Mouse (Mus musculus): Measurements from ENCODE around the gene Jazf1.

Gene Jazf1

GRCm38 (mm10) chr6:52843027-52843426 lies 225.4 kb downstream of the Jazf1 start:
- no peak for DNase-seq

GRCm38 (mm10) chr6:52842598-52842997 lies 225.8 kb downstream of the Jazf1 start:
- no peak for DNase-seq

- no peak for DNase-seq
These were observed 226.8 kb downstream of the Jazf1 start for GRCm38 (mm10) chr6:52841611-52842010.

GRCm38 (mm10) chr6:52840589-52841044 lies 227.8 kb downstream of the Jazf1 start:
- DNase-seq: no peak

- DNase-seq: peak; percentile 76
These were observed 229.7 kb downstream of the Jazf1 start for GRCm38 (mm10) chr6:52838691-52839090.

- no peak for DNase-seq
These were observed 230.6 kb downstream of the Jazf1 start for GRCm38 (mm10) chr6:52837792-52838191.

- peak; percentile 36 for DNase-seq
These were observed 232.1 kb downstream of the Jazf1 start for GRCm38 (mm10) chr6:52836201-52836950.

- no peak for DNase-seq
These were observed 240.6 kb downstream of the Jazf1 start for GRCm38 (mm10) chr6:52827752-52828277.

- DNase-seq: peak; percentile 76
These were observed 242.9 kb downstream of the Jazf1 start for GRCm38 (mm10) chr6:52825535-52825934.

- DNase-seq: no peak
These were observed 243.4 kb downstream of the Jazf1 start for GRCm38 (mm10) chr6:52824977-52825482.

- no peak for DNase-seq
These were observed 245.4 kb downstream of the Jazf1 start for GRCm38 (mm10) chr6:52823064-52823463.

GRCm38 (mm10) chr6:52822625-52823024 lies 245.8 kb downstream of the Jazf1 start:
- DNase-seq: no peak

GRCm38 (mm10) chr6:52819353-52819752 lies 249.1 kb downstream of the Jazf1 start:
- no peak for DNase-seq

- no peak for DNase-seq
These were observed 250.4 kb downstream of the Jazf1 start for GRCm38 (mm10) chr6:52818041-52818440.

GRCm38 (mm10) chr6:52817203-52817874 lies 251.1 kb downstream of the Jazf1 start:
- no peak for DNase-seq

- no peak for DNase-seq
These were observed 263.1 kb downstream of the Jazf1 start for GRCm38 (mm10) chr6:52805237-52805856.

- DNase-seq: no peak
These were observed 266.2 kb downstream of the Jazf1 start for GRCm38 (mm10) chr6:52802181-52802580.

GRCm38 (mm10) chr6:52797252-52797800 lies 271.1 kb downstream of the Jazf1 start:
- DNase-seq: no peak

GRCm38 (mm10) chr6:52796691-52797090 lies 271.7 kb downstream of the Jazf1 start:
- DNase-seq: no peak

GRCm38 (mm10) chr6:52796035-52796598 lies 272.3 kb downstream of the Jazf1 start:
- DNase-seq: no peak

GRCm38 (mm10) chr6:52795029-52795841 lies 273.2 kb downstream of the Jazf1 start:
- no peak for DNase-seq

GRCm38 (mm10) chr6:52792455-52792854 lies 276.0 kb downstream of the Jazf1 start:
- no peak for DNase-seq

Measured in right cerebral cortex, postnatal 25 days (tissue).